Comparison of ENCODE assay signal across 12 mouse cellular contexts in genomic region chr17:80891656-80892055, GRCm38 (mm10). TPM values are rescaled to one million over a fixed set of nuclear protein-coding genes. Genes with fewer than 3 reads are reported as not detected.
DNase-seq lines count a peak whose midpoint lies in the region; ATAC-seq and TF ChIP-seq lines count a peak whose summit lies in the region.
"Had no signal": no experiment of that assay in that cellular context is flagged by ENCODE, and none has a peak within 500 bp of the region (broad histone marks: within the 10 kb centered on the region; RNA-seq: fewer than 3 reads in every experiment).

No protein-coding gene starts in this region.

- H3K4me2 ChIP-seq in stomach, postnatal 0 days (replicated peaks; ENCODE audit: low read depth) = no peak overlapping the region
- H3K4me2 ChIP-seq: hindbrain, embryonic 15.5 days; liver, embryonic 13.5 days had no signal

- no peaks in the 10 kb centered on the region for H3K36me3 ChIP-seq in stomach, postnatal 0 days (ENCODE audit: control insufficient read depth, insufficient read depth, low read length)
- H3K36me3 ChIP-seq: hindbrain, embryonic 15.5 days; liver, embryonic 13.5 days had no signal

- 0 out of 2 replicates have a peak, but pooled peaks have one; percentile 42 for ATAC-seq in stomach, postnatal 0 days (ENCODE audit: low FRiP score, low TSS enrichment)

- peak; percentile 31 for DNase-seq in testis, postnatal 14 days (ENCODE audit: low spot score)
- DNase-seq in testis, postnatal 10 days (ENCODE audit: low spot score) = no peak
- peak; percentile 51 for DNase-seq in gonadal fat pad, adult 2 months (ENCODE audit: low read depth)
- peak; percentile 34 for DNase-seq in heart, postnatal 25 days (ENCODE audit: low spot score)
- DNase-seq in stomach, postnatal 0 days (ENCODE audit: low spot score) = no peak
- DNase-seq in cerebellum, postnatal 25 days = no peak
- DNase-seq in spleen, postnatal 4 days (ENCODE audit: low spot score in 2 of 2) = no peak
- no peak for DNase-seq in left cerebral cortex, adult 18-20 months (ENCODE audit: low spot score in 2 of 2)
- DNase-seq: liver, embryonic 13.5 days; thymus, postnatal 14 days had no signal

- intact Hi-C loops in heart, postnatal 25 days (cut with DNase I) = no loop called here

- no peak overlapping the region for H3K9ac ChIP-seq in stomach, postnatal 0 days (ENCODE audit: low read length)
- H3K9ac ChIP-seq: hindbrain, embryonic 15.5 days; liver, embryonic 13.5 days had no signal

- no peak for TF ChIP-seq CTCF in stomach, postnatal 0 days (IDR thresholded peaks at IDR 0.05; ENCODE audit: low read depth)

- H3K4me3 ChIP-seq in stomach, postnatal 0 days (ENCODE audit: low read depth, low read length) = no peak overlapping the region
- H3K4me3 ChIP-seq: hindbrain, embryonic 15.5 days; layer of hippocampus, adult 2 months; liver, embryonic 13.5 days had no signal

- no peaks in the 10 kb centered on the region for H3K27me3 ChIP-seq in stomach, postnatal 0 days (ENCODE audit: control insufficient read depth, insufficient read depth, low read length)
- H3K27me3 ChIP-seq: hindbrain, embryonic 15.5 days; liver, embryonic 13.5 days had no signal

- 0 out of 2 replicates have a peak, but pooled peaks cover 2% of the 10 kb centered on the region for H3K4me1 ChIP-seq in stomach, postnatal 0 days (replicated peaks; ENCODE audit: control insufficient read depth, insufficient read depth)

- 30% methylated on average over 5 of the region's 5 CpGs for WGBS in stomach, postnatal 0 days

- no peaks in the 10 kb centered on the region for H3K9me3 ChIP-seq in stomach, postnatal 0 days (ENCODE audit: control insufficient read depth, low read length)
- H3K9me3 ChIP-seq: hindbrain, embryonic 15.5 days; liver, embryonic 13.5 days had no signal

- TF ChIP-seq EP300 in stomach, postnatal 0 days (optimal IDR thresholded peaks at IDR 0.05) = no peak

- no peak overlapping the region for H3K27ac ChIP-seq in stomach, postnatal 0 days (replicated peaks)
- H3K27ac ChIP-seq: hindbrain, embryonic 15.5 days; layer of hippocampus, adult 2 months; liver, embryonic 13.5 days had no signal

RNA-seq across cellular contexts. Expression of gene Tmem178, which starts 52.8 kb away (rescaled TPM):
- polyA plus RNA-seq in gonadal fat pad, adult 2 months (2012; rRNA removed) = 0.56 and 0.80 TPM in 2 replicates
- total RNA-seq in heart, postnatal 25 days (2021) = under 1 TPM; 0.34 to 0.45 TPM
- 1.8 and 2.0 TPM in 2 replicates for polyA plus RNA-seq in stomach, postnatal 0 days (2015; fragmentation: Nextera tagmentation; extraction: Ambion mirVana)
- 100 to 1,000 TPM; 104 to 117 TPM for total RNA-seq in left cerebral cortex, adult 18-20 months (2021)

Comparison
In these comparisons a context has a peak if more than half of its experiments do, and no peak if none do; other contexts are left out.
1. DNase-seq: peak in testis, postnatal 14 days (single experiment), gonadal fat pad, adult 2 months (single experiment) and heart, postnatal 25 days (single experiment); none in testis, postnatal 10 days (single experiment), stomach, postnatal 0 days (single experiment), cerebellum, postnatal 25 days (0 of 2), spleen, postnatal 4 days (0 of 2) and left cerebral cortex, adult 18-20 months (0 of 2).
2. RNA of gene Tmem178, which starts 52.8 kb away (total RNA-seq): 104 to 117 TPM in left cerebral cortex, adult 18-20 months; 0.34 to 0.45 TPM in heart, postnatal 25 days; every median in the first group is over 10 times any median in the second.